8 mouse cellular contexts compared by ENCODE assay signal in genomic region chr11:97801409-97802193, GRCm38 (mm10). TPM values are rescaled to one million over a fixed set of nuclear protein-coding genes. Genes with fewer than 3 reads are reported as not detected.
DNase-seq lines count a peak whose midpoint lies in the region; ATAC-seq lines count a peak whose summit lies in the region.

No protein-coding gene starts in this region.

- ATAC-seq in kidney, embryonic 16.5 days (ENCODE audit: low FRiP score, low TSS enrichment): no peak

- H3K9me3 ChIP-seq in kidney, embryonic 16.5 days (ENCODE audit: low read length): no peaks in the 10 kb centered on the region

- no peaks in the 10 kb centered on the region for H3K27me3 ChIP-seq in kidney, embryonic 16.5 days (ENCODE audit: insufficient read depth, low read length)

- peak overlapping the region; percentile 97 for H3K9ac ChIP-seq in kidney, embryonic 16.5 days (replicated peaks; ENCODE audit: low read length)

- peak overlapping the region; percentile 67 for H3K4me2 ChIP-seq in kidney, embryonic 16.5 days (replicated peaks; ENCODE audit: low read depth, low read length)

- no peaks in the 10 kb centered on the region for H3K36me3 ChIP-seq in kidney, embryonic 16.5 days (ENCODE audit: insufficient read depth, low read length)

- peaks cover 34% of the 10 kb centered on the region for H3K4me1 ChIP-seq in brown adipose tissue, adult 24 weeks (ENCODE audit: control insufficient read depth, insufficient read depth, insufficient read length, low read length)
- H3K4me1 ChIP-seq in kidney, embryonic 16.5 days (ENCODE audit: insufficient read depth, low read length): peaks cover 61% of the 10 kb centered on the region

- 20% methylated on average over 8 of the region's 8 CpGs for WGBS in kidney, embryonic 16.5 days

- H3K27ac ChIP-seq in brown adipose tissue, adult 24 weeks (replicated peaks; ENCODE audit: low read depth, low read length): peak overlapping the region; percentile 95
- H3K27ac ChIP-seq in kidney, embryonic 16.5 days (ENCODE audit: low read length): peak overlapping the region; percentile 97

- peak overlapping the region; percentile 99 for H3K4me3 ChIP-seq in brown adipose tissue, adult 24 weeks (ENCODE audit: insufficient read depth, low read depth, low read length)
- peak overlapping the region; percentile 97 for H3K4me3 ChIP-seq in kidney, embryonic 16.5 days (ENCODE audit: low read length)

- peak; percentile 56 for DNase-seq in right cerebral cortex, adult 18-20 months
- no peak for DNase-seq in right cerebral cortex, postnatal 36 days (ENCODE audit: low spot score in 2 of 2)
- peak; percentile 85 for DNase-seq in gonadal fat pad, adult 2 months (ENCODE audit: low read depth)
- DNase-seq in lung, postnatal 14 days: peak; percentile 63
- DNase-seq in testis, postnatal 10 days (ENCODE audit: low spot score): peak; percentile 72
- no peak for DNase-seq in gastrocnemius, postnatal 10 days

RNA-seq across cellular contexts. Expression of gene Lasp1, which starts 2.8 kb away (rescaled TPM):
- 56.3 and 58.1 TPM in 2 replicates for polyA plus RNA-seq in brown adipose tissue, adult 24 weeks (2012; ENCODE audit: insufficient read depth, insufficient read length, missing spikeins)
- polyA plus RNA-seq in gonadal fat pad, adult 2 months (2012; rRNA removed): 106 and 107 TPM in 2 replicates
- 133 TPM in 2 replicates for polyA plus RNA-seq in kidney, embryonic 16.5 days (2015; fragmentation: Nextera tagmentation; extraction: Ambion mirVana)
- total RNA-seq in gastrocnemius, postnatal 10 days (2021): 10 to 100 TPM; 46.3 to 68.4 TPM

RNA-seq across cellular contexts. Expression of gene Rpl23, which starts 19.4 kb away (rescaled TPM):
- 268 and 348 TPM in 2 replicates for polyA plus RNA-seq in brown adipose tissue, adult 24 weeks (2012; ENCODE audit: insufficient read depth, insufficient read length, missing spikeins)
- polyA plus RNA-seq in gonadal fat pad, adult 2 months (2012; rRNA removed): 161 and 167 TPM in 2 replicates
- 428 and 460 TPM in 2 replicates for polyA plus RNA-seq in kidney, embryonic 16.5 days (2015; fragmentation: Nextera tagmentation; extraction: Ambion mirVana)
- 100 to 1,000 TPM; 793 to 832 TPM for total RNA-seq in gastrocnemius, postnatal 10 days (2021)

RNA-seq across cellular contexts. Expression of gene 1700001P01Rik, which starts 25.9 kb away (rescaled TPM):
- polyA plus RNA-seq in brown adipose tissue, adult 24 weeks (2012; ENCODE audit: insufficient read depth, insufficient read length, missing spikeins): not detected in 2 replicates
- 0.70 TPM in 1 of 2 replicates, not detected in the other for polyA plus RNA-seq in gonadal fat pad, adult 2 months (2012; rRNA removed)
- polyA plus RNA-seq in kidney, embryonic 16.5 days (2015; fragmentation: Nextera tagmentation; extraction: Ambion mirVana): 0.27 and 0.31 TPM in 2 replicates
- not detected for total RNA-seq in gastrocnemius, postnatal 10 days (2021)

RNA-seq across cellular contexts. Expression of gene Cwc25, which starts 35.2 kb away (rescaled TPM):
- polyA plus RNA-seq in brown adipose tissue, adult 24 weeks (2012; ENCODE audit: insufficient read depth, insufficient read length, missing spikeins): 5.8 and 7.1 TPM in 2 replicates
- 8.3 and 8.7 TPM in 2 replicates for polyA plus RNA-seq in gonadal fat pad, adult 2 months (2012; rRNA removed)
- 15.1 and 18.4 TPM in 2 replicates for polyA plus RNA-seq in kidney, embryonic 16.5 days (2015; fragmentation: Nextera tagmentation; extraction: Ambion mirVana)
- 1 to 10 TPM; 8.4 to 9.7 TPM for total RNA-seq in gastrocnemius, postnatal 10 days (2021)

RNA-seq across cellular contexts. Expression of gene B230217C12Rik, which starts 39.0 kb away (rescaled TPM):
- polyA plus RNA-seq in brown adipose tissue, adult 24 weeks (2012; ENCODE audit: insufficient read depth, insufficient read length, missing spikeins): 0.59 and 2.0 TPM in 2 replicates
- polyA plus RNA-seq in gonadal fat pad, adult 2 months (2012; rRNA removed): 1.3 and 2.1 TPM in 2 replicates
- 4.3 and 6.7 TPM in 2 replicates for polyA plus RNA-seq in kidney, embryonic 16.5 days (2015; fragmentation: Nextera tagmentation; extraction: Ambion mirVana)
- total RNA-seq in gastrocnemius, postnatal 10 days (2021): 1 to 10 TPM in 1 of 2 experiments, under 1 TPM in 1; 0.95 to 1.1 TPM

Comparison
In these comparisons a context has a peak if more than half of its experiments do, and no peak if none do; other contexts are left out.
1. DNase-seq: peak in right cerebral cortex, adult 18-20 months (single experiment), gonadal fat pad, adult 2 months (single experiment), lung, postnatal 14 days (single experiment) and testis, postnatal 10 days (single experiment); none in right cerebral cortex, postnatal 36 days (0 of 2) and gastrocnemius, postnatal 10 days (single experiment).